Mouse (Mus musculus) adrenal gland, postnatal 14 days (tissue): ENCODE data around the gene Pgm5. TPM values are rescaled to one million over a fixed set of nuclear protein-coding genes. Genes with fewer than 3 reads are reported as not detected.
"Not testable (repeated sequence)": the region's sequence is repeated elsewhere in the genome, so short reads cannot be mapped to it uniquely, and the experiment has no call there.

Experiments used
- DNase-seq: peaks from one replicate; pipeline ENCODE4 v3.0.0; 2021; ENCODE audit warnings: mixed read lengths
- total RNA-seq: library from RNA; stranded (reverse); gene quantifications from 2 replicates; pipeline ENCODE4 v1.2.3, GENCODE M21; 2021

Pgm5 gene
- total RNA-seq, 1 experiment from 2014 or later, result 60.3 TPM

- peak; percentile 34 for DNase-seq
Measured at GRCm38 (mm10) chr19:24705395-24705794, 156.3 kb downstream of the Pgm5 start.

- DNase-seq, result no peak
Measured at GRCm38 (mm10) chr19:24704326-24704725, 157.3 kb downstream of the Pgm5 start.

GRCm38 (mm10) chr19:24703680-24704079 is 158.0 kb downstream of the Pgm5 start:
- DNase-seq, result no peak

- not testable (repeated sequence) for DNase-seq
Measured at GRCm38 (mm10) chr19:24703168-24703567, 158.5 kb downstream of the Pgm5 start.

DNA sequence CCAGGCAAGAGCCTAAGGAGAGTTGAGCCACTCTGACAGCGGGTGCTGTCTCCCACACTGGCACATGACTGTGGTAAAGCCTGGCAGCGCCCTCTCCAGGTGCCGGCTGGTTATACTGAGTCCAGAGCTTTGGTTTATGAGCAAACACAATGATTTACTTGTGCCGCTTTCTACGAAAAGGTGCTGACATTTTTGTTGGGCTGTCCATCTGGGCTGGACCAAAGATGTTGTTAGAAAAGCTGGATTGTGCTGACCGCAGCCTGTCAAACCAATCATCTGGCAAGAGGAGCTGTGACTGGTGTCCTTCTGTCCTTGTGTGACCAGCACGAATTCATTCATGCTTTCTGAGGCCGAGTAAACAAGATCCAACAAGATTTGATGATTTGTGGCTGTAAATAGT is 159.9 kb downstream of the Pgm5 start:
- peak; percentile 39 for DNase-seq

DNA sequence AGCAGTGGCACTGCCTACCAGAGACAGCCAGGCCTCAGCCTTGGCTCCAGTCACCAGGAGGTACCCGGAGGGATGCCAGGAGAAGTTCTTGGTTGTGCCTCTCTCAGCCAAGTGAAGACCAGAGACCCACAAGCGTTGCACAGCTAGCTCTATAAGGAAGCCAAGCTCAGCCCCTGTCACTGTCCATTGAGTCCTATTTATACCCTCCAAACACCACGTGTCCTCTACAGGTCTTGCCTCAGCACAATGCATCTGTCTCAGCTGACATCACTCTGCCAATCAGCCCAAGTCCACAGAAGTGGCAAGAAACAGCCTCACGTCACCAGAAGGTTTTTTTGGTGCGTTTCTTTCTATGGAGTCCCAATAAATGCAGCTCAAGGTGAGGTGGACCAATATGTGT is 161.0 kb downstream of the Pgm5 start:
- no peak for DNase-seq

DNA sequence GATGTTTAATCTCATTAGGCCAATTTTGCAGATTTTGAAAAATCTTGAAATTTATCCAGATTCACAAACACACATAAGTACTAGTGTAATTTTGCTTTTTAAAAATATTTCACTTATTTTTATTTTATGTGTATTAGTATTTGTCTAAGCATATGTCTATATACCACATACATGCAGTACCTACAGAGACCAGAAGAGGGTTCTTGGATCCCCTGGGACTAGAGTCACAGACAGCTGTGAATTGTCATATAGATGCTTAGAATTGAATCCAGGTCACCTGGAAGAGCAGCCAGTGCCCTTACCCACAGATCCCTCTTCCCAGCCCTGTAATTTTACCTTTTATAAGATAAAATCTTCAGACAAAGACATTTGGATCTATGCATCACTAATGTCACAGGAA is 161.7 kb downstream of the Pgm5 start:
- no peak for DNase-seq

DNA sequence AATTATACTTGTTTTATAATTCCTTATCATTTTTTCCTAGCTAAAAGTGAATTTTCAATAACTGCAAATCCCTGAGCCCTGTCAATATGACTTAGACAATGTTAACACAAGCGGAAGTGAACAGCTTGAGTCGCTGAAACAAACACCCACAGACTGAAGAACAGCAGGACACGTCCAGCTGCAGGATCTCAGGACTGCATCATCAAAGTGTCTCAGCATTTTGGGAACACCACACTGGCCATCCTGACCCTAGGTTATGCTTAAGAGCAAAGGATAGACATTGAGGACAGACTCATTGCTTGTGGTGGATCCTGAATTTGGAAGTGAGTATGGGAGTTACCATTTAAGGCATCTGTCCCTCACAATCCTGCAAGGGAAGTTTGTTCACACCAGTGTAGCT is 162.5 kb downstream of the Pgm5 start:
- DNase-seq, result no peak

- peak; percentile 20 for DNase-seq
Measured at GRCm38 (mm10) chr19:24698651-24699050, 163.0 kb downstream of the Pgm5 start.

DNA sequence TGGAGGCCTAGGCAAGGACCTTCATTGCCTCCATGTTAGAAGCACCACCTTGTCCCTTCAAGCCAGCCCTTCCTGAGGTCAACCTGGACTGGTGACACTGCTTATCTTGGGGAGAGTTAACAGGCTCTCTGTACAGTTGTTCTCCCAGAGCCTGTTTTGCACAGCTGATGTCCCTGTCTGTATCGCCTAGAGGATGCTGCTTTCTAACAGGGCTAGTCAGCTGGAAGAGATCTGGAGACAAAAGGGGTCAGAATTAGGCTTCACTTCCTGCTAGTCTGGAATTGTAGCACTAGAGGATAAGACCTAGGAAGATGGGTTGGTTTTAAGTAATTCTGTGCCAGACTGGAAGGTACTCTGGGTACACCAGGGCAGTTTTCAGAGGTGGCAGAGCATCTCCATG is 163.7 kb downstream of the Pgm5 start:
- no peak for DNase-seq

GRCm38 (mm10) chr19:24692691-24693090 is 169.0 kb downstream of the Pgm5 start:
- DNase-seq, result peak; percentile 29

- no peak for DNase-seq
Measured at GRCm38 (mm10) chr19:24689531-24689930, 172.1 kb downstream of the Pgm5 start.

GRCm38 (mm10) chr19:24688327-24688726 is 173.3 kb downstream of the Pgm5 start:
- DNase-seq, result no peak

- DNase-seq, result no peak
Measured at GRCm38 (mm10) chr19:24686411-24686810, 175.2 kb downstream of the Pgm5 start.

DNA sequence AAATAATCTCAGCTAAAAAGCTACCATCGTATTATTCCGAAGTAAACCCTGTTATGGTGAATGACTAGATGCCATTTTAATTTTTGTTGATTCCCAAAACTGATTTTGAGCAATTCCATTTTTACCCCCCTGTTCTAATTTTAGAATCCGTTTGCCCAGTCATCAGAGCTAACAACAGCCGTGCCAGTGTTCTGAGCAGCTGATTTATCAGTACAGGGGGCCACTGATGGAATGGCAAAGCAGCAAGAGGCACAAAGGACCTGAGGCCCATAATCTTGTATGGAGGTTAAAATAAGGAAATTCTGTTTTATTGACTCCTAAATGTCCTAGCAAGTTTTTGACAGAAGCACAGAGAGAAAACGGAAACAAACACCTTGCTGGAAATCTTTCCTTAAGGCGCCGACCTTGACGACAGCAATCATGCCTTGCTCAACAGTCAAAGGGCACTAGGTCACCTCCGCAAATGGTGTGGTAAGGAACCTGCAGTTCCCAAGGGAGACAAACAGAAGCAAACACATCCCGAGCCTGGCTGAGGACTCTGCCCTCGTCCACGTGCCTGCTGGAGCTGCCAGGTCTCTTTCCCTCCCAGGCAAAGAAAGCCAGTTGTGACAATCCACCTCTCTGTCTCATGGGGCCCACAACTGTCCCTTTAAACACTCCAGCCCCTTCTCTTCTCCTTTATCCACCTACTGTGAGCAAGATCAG is 178.5 kb downstream of the Pgm5 start:
- peak; percentile 52 for DNase-seq

GRCm38 (mm10) chr19:24677242-24677984 is 184.2 kb downstream of the Pgm5 start:
- no peak for DNase-seq

DNA sequence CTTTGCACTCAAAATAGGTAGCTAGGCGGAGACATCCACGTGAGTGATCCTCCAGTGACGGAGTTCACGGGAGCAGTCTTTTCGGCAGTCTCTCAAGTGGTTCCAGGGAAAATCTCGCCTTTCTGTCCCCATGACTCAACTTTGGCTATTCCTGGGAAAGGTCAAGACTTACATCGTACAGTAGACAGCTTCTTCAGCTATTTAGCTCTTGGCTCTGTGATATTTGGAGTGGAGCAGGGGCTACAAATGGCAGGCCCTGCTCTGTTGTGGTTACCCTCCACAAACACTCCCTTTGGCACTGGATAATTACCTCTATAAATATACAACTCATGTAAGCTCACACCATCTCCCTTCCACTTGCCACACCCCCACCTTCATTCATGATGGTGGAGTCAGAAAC is 185.2 kb downstream of the Pgm5 start:
- DNase-seq, result no peak

- DNase-seq, result no peak
Measured at GRCm38 (mm10) chr19:24673762-24674161, 187.9 kb downstream of the Pgm5 start, which contains the start of gene Tmem252. Tmem252 (plus strand) TSS chr19:24674008.

DNA sequence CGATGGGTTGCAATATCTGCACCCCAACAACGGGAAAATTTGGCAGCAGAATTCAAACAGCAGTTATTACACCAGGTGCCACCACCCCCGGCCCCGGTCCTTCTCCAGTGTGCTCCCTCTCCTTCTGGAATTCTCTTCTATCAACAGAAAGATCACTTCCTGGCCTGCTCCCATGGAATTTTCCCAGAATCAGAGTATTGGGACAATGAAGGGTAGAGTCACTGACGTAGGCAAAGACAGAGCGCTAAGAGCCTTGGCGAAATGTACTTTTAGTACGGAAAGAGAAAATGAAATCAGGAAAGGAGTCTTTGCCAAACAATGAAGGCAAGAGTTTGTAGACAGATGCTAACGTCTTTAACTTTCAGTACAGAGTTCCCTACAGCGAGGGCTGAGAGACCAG is 188.3 kb downstream of the Pgm5 start:
- DNase-seq, result no peak

DNA sequence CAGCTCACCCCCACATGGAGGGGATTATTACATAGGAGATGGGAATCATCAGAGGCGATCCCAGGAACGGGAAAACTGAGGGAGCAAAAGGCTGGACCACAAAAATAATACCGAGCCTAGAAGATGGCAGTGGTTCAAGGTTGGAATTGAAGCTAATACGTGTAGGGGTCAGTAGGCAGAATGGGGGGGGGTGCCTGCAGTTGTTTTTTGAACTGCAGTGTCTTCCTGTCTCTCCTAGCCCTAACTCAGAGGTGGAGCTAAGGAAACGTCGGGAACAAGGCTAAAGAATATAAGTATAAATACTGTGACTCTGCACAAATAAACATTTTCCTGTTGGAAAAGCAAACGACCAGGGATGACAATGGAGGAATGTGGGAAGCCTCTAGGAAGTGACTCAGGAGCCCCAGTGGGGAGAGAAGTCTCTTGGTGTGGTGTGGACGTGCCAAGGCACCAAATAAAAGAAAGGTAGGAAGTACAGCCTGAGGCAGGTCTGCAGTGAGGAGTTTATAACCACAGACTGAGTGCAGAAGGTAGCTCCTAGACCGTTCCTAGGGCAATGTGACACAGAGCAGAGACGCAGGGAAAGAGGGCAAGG is 189.2 kb downstream of the Pgm5 start:
- DNase-seq, result no peak

- DNase-seq, result no peak
Measured at GRCm38 (mm10) chr19:24671571-24671970, 190.1 kb downstream of the Pgm5 start.

DNA sequence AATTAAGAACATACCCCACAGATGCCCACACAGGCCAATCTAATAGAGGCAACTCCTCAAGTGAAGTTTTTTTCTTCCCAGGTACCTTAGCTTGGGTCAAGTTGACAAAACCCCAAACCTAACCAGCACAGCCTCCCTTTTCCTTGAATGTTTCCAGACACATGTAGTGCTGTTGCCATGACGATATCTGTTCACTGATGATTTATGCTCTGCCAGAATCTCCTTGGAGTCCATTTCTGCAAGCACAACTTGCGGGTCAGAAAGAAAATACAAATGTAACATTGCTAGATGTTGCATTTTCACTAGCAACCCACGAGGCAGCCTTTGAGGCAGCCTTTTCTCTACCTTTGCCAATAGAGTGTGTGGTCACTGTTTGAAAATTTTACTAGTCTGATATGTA is 194.1 kb downstream of the Pgm5 start:
- DNase-seq, result no peak

DNA sequence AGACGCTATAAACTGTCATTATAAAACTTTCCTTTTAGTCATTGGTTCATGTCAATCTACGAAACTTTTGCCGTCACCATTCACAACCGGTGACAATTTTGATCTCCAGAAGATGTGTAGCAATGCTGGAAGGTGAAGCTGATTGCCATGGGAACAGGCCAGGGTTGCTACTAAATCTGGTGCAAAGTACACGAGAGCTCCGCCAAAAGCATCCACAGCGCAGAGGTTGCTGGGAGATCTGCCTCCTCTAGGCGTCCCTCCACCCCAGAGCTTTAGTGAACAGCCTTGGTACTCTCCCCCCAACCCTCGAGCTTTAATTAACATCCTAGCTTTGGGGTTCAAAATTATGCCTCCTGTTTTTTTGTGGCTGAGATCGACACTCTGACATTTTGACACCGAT is 195.9 kb downstream of the Pgm5 start:
- no peak for DNase-seq
